Mouse (Mus musculus) gastrocnemius, adult 8-10 months (tissue): ENCODE results near the gene Hnrnpa3. TPM values are rescaled to one million over a fixed set of nuclear protein-coding genes. Genes with fewer than 3 reads are reported as not detected.
"Not testable (repeated sequence)": the region's sequence is repeated elsewhere in the genome, so short reads cannot be mapped to it uniquely, and the experiment has no call there.

ENCODE experiments used
- DNase-seq, 2 experiments: peaks; one replicate each; pipeline ENCODE4 v3.0.0; 2022; ENCODE audit warnings: low spot score in 2 of 2
- total RNA-seq, 4 experiments: library from RNA; stranded (reverse); gene quantifications; 2 replicates each; pipeline ENCODE4 v1.2.4; 2022

Hnrnpa3 gene
- 100 to 1,000 TPM in 2 of 4 experiments, 10 to 100 TPM in 2; 89.8 to 139 (median 106) TPM for total RNA-seq

- DNase-seq = peak; percentile 97 to 99
Observed at GRCm38 (mm10) chr2:75658727-75659628, at the start of gene Hnrnpa3. Gene Hnrnpa3, plus strand, starts transcription at chr2:75659261.

- DNase-seq = no peak
Observed at GRCm38 (mm10) chr2:75609971-75610370, 49.1 kb upstream of the Hnrnpa3 start.

- DNase-seq = not testable (repeated sequence)
Observed at GRCm38 (mm10) chr2:75610602-75611001, 48.5 kb upstream of the Hnrnpa3 start.

- DNase-seq = no peak
Observed at GRCm38 (mm10) chr2:75611041-75611805, 47.8 kb upstream of the Hnrnpa3 start.

- no peak for DNase-seq
Observed at GRCm38 (mm10) chr2:75612006-75612405, 47.1 kb upstream of the Hnrnpa3 start.

GRCm38 (mm10) chr2:75612981-75613567 is 46.0 kb upstream of the Hnrnpa3 start:
- DNase-seq = no peak

- no peak for DNase-seq
Observed at GRCm38 (mm10) chr2:75614577-75614976, 44.5 kb upstream of the Hnrnpa3 start.

- DNase-seq = no peak
Observed at GRCm38 (mm10) chr2:75616911-75617310, 42.1 kb upstream of the Hnrnpa3 start.

- DNase-seq = no peak
Observed at GRCm38 (mm10) chr2:75618712-75619111, 40.3 kb upstream of the Hnrnpa3 start.

- no peak for DNase-seq
Observed at GRCm38 (mm10) chr2:75621873-75622654, 37.0 kb upstream of the Hnrnpa3 start.

- DNase-seq = no peak
Observed at GRCm38 (mm10) chr2:75625086-75625485, 34.0 kb upstream of the Hnrnpa3 start.

- DNase-seq = no peak
Observed at GRCm38 (mm10) chr2:75626597-75627440, 32.2 kb upstream of the Hnrnpa3 start.

- DNase-seq = no peak
Observed at GRCm38 (mm10) chr2:75628487-75628886, 30.6 kb upstream of the Hnrnpa3 start.

GRCm38 (mm10) chr2:75631421-75631820 is 27.6 kb upstream of the Hnrnpa3 start:
- no peak for DNase-seq

GRCm38 (mm10) chr2:75632043-75632442 is 27.0 kb upstream of the Hnrnpa3 start:
- DNase-seq = no peak

GRCm38 (mm10) chr2:75632721-75633181 is 26.3 kb upstream of the Hnrnpa3 start:
- no peak for DNase-seq

- no peak for DNase-seq
Observed at GRCm38 (mm10) chr2:75633381-75633780, 25.7 kb upstream of the Hnrnpa3 start.

GRCm38 (mm10) chr2:75633784-75634183 is 25.3 kb upstream of the Hnrnpa3 start:
- no peak for DNase-seq

GRCm38 (mm10) chr2:75634431-75634830 is 24.6 kb upstream of the Hnrnpa3 start:
- not testable (repeated sequence) for DNase-seq
